Mouse (Mus musculus): ENCODE data around the gene Gm26741.

- TF ChIP-seq CTCF (IDR thresholded peaks at IDR 0.05; ENCODE audit: extremely low read depth, insufficient read depth, low read length) = no peak
- TF ChIP-seq POLR2A (IDR thresholded peaks at IDR 0.05; ENCODE audit: extremely low read depth, insufficient read depth, low read length) = no peak
Measured at GRCm38 (mm10) chr10:52309196-52309595, 49.4 kb upstream of the Gm26741 start.
